Mouse (Mus musculus) thymus, postnatal 0 days (tissue): ENCODE measurements around the gene Slc4a2. TPM values are rescaled to one million over a fixed set of nuclear protein-coding genes. Genes with fewer than 3 reads are reported as not detected.

Experiments used
- polyA plus RNA-seq: library from polyadenylated mRNA; unstranded; fragments of >200 nt; fragmentation: Nextera tagmentation; extraction: Ambion mirVana; gene quantifications from 2 replicates; pipeline ENCODE4 v1.2.1, GENCODE M21; 2015

Slc4a2 gene
- polyA plus RNA-seq, 1 experiment from 2014 or later: 23.2 TPM

Other genes starting within 250 kb of the Slc4a2 start
- 5.3 and 7.2 TPM in 2 replicates for gene Kcnh2, start 72.2 kb upstream of the Slc4a2 start, polyA plus RNA-seq
- gene Nos3, start 59.0 kb upstream of the Slc4a2 start, polyA plus RNA-seq: 1.5 and 1.7 TPM in 2 replicates
- gene Atg9b, start 31.7 kb upstream of the Slc4a2 start, polyA plus RNA-seq: 2.0 and 3.0 TPM in 2 replicates
- gene Abcb8, start 30.2 kb upstream of the Slc4a2 start, polyA plus RNA-seq: 32.6 and 33.9 TPM in 2 replicates
- 0.34 and 0.54 TPM in 2 replicates for gene Asic3, start 10.4 kb upstream of the Slc4a2 start, polyA plus RNA-seq
- 31.4 and 35.1 TPM in 2 replicates for gene Cdk5, start 307 bp upstream of the Slc4a2 start, polyA plus RNA-seq
- gene Fastk, start 21.4 kb downstream of the Slc4a2 start, polyA plus RNA-seq: 86.0 and 88.5 TPM in 2 replicates
- 33.7 and 35.4 TPM in 2 replicates for gene Tmub1, start 24.0 kb downstream of the Slc4a2 start, polyA plus RNA-seq
- gene Agap3, start 28.3 kb downstream of the Slc4a2 start, polyA plus RNA-seq: 24.5 and 26.9 TPM in 2 replicates
- 0.10 TPM in 1 of 2 replicates, not detected in the other for gene Gbx1, start 103.4 kb downstream of the Slc4a2 start, polyA plus RNA-seq
- 0.88 and 0.94 TPM in 2 replicates for gene Asb10, start 117.1 kb downstream of the Slc4a2 start, polyA plus RNA-seq
- gene 4931409K22Rik, start 133.0 kb downstream of the Slc4a2 start, polyA plus RNA-seq: not detected in 2 replicates
- 119 and 121 TPM in 2 replicates for gene Abcf2, start 153.6 kb downstream of the Slc4a2 start, polyA plus RNA-seq
- 16.8 and 18.5 TPM in 2 replicates for gene Chpf2, start 162.9 kb downstream of the Slc4a2 start, polyA plus RNA-seq
- gene Smarcd3, start 200.6 kb downstream of the Slc4a2 start, polyA plus RNA-seq: 2.0 and 2.5 TPM in 2 replicates